Mouse (Mus musculus) myocyte (in vitro differentiated cells): ENCODE results near the gene Rab33b. TPM values are rescaled to one million over a fixed set of nuclear protein-coding genes. Genes with fewer than 3 reads are reported as not detected.
"Not testable (repeated sequence)": the region's sequence is repeated elsewhere in the genome, so short reads cannot be mapped to it uniquely, and the experiment has no call there.

Experiments used
- H3K27me3 ChIP-seq: one replicate; pipeline ENCODE4 v1.6.1; 2011; ENCODE audit not compliant: control insufficient read depth, insufficient read depth, insufficient read length
- H3K36me3 ChIP-seq: one replicate; pipeline ENCODE4 v1.6.1; 2011; ENCODE audit not compliant: control insufficient read depth, insufficient read depth
- H3K4me2 ChIP-seq: one replicate; pipeline ENCODE4 v1.6.1; 2011; ENCODE audit warnings: low read depth, control low read depth
- H3K4me3 ChIP-seq: one replicate; pipeline ENCODE4 v1.5.1; 2011; ENCODE audit warnings: mild to moderate bottlenecking, control low read depth, moderate library complexity
- H3K79me2 ChIP-seq: one replicate; pipeline ENCODE4 v1.6.1; 2011; ENCODE audit not compliant: control insufficient read depth, insufficient read depth
- H3ac ChIP-seq: one replicate; pipeline ENCODE4 v1.6.1; 2011; ENCODE audit not compliant: control insufficient read depth, insufficient read length
- CEBPB ChIP-seq: IDR thresholded peaks from 2 replicates; pipeline ENCODE4 v1.6.1; 2011; ENCODE audit warnings: mild to moderate bottlenecking, moderate library complexity; ENCODE audit not compliant: poor library complexity, insufficient read depth, severe bottlenecking
- E2F4 ChIP-seq: IDR thresholded peaks from one replicate; pipeline ENCODE4 v1.6.1; 2011; ENCODE audit warnings: mild to moderate bottlenecking, control low read depth, moderate library complexity; ENCODE audit not compliant: insufficient read depth
- MAX ChIP-seq: IDR thresholded peaks from one replicate; pipeline ENCODE4 v1.6.1; 2011; ENCODE audit warnings: low read depth, mild to moderate bottlenecking, control low read depth
- MYOD1 ChIP-seq, 3 experiments: IDR thresholded peaks; one replicate each; pipeline ENCODE4 v1.6.1; 2011; ENCODE audit warnings: control low read depth in 2 of 3, low read depth in 2 of 3, mild to moderate bottlenecking in 2 of 3, moderate library complexity in 1 of 3; ENCODE audit not compliant: insufficient read length in 2 of 3, control insufficient read depth in 1 of 3
- MYOG ChIP-seq, 3 experiments: IDR thresholded peaks; one replicate each; pipeline ENCODE4 v1.6.1; 2011; ENCODE audit warnings: control low read depth in 2 of 3, low read depth in 2 of 3, mild to moderate bottlenecking in 2 of 3; ENCODE audit not compliant: insufficient read length in 2 of 3, control insufficient read depth in 1 of 3, insufficient read depth in 1 of 3
- POLR2A ChIP-seq: IDR thresholded peaks from one replicate; pipeline ENCODE4 v1.6.1; 2011; ENCODE audit warnings: low read depth, mild to moderate bottlenecking, control low read depth, moderate library complexity; ENCODE audit not compliant: insufficient read length
- POLR2AphosphoS2 ChIP-seq: IDR thresholded peaks from one replicate; pipeline ENCODE4 v1.6.1; 2011; ENCODE audit warnings: low read depth, control low read depth; ENCODE audit not compliant: insufficient read length
- REST ChIP-seq: IDR thresholded peaks from one replicate; pipeline ENCODE4 v1.6.1; 2011; ENCODE audit warnings: mild to moderate bottlenecking, control low read depth, moderate library complexity; ENCODE audit not compliant: insufficient read depth, insufficient read length
- SRF ChIP-seq: IDR thresholded peaks from one replicate; pipeline ENCODE4 v1.6.1; 2011; ENCODE audit warnings: low read depth; ENCODE audit not compliant: control insufficient read depth, insufficient read length
- TCF12 ChIP-seq: IDR thresholded peaks from one replicate; pipeline ENCODE4 v1.6.1; 2011; ENCODE audit warnings: mild to moderate bottlenecking, control low read depth; ENCODE audit not compliant: poor library complexity, insufficient read depth, severe bottlenecking
- TCF3 ChIP-seq: IDR thresholded peaks from one replicate; pipeline ENCODE4 v1.6.1; 2011; ENCODE audit warnings: low read depth, control low read depth; ENCODE audit not compliant: insufficient read length
- USF1 ChIP-seq: IDR thresholded peaks from one replicate; pipeline ENCODE4 v1.6.1; 2011; ENCODE audit warnings: low read depth, mild to moderate bottlenecking, control low read depth, moderate library complexity
- polyA plus RNA-seq: library from polyadenylated mRNA; unstranded; fragments of >200 nt; fragmentation: generic; extraction: Trizol; gene quantifications from one replicate; pipeline ENCODE4 v1.2.1, GENCODE M21; 2012; ENCODE audit warnings: missing spikeins

The Rab33b gene
- 8.0 TPM for polyA plus RNA-seq

DNA sequence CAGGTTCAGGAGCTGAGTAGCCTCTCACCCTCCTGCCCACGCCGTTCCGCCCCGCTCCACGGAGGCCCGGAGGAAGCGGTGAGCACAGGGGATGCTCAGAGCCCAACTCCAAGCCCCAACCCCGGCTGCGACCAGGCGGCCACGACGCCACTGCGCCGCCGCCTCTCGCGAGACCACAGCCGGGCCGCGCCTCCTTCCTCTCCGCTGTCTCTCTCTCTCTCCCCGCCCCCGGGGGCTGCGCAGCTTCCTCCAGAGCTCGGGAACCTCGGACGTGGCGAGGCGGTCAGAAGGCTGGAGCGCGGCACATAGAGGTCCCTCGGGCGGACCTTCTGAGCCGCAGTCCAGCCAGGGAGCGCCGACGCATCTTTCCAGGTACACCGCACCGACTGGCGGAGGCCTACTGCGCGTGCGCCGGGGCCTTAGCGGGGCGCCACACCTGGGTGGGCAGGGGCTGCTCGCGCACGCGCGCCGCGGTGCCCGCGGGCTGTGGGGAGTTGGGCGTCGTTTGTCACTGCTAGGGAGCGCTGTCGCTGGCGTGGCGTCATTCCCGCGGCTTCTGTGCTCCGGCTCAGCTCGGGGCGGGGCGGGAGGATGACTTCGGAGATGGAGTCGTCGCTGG lies at the start of gene Rab33b:
Gene Rab33b (plus strand): TSS at position 180 of the 619 bp plus-strand sequence.
- no peaks in the 10 kb centered on the region for H3K36me3 ChIP-seq
- H3K27me3 ChIP-seq, result no peaks in the 10 kb centered on the region
- TF ChIP-seq TCF3 (no peak), REST (no peak), MAX (no peak), CEBPB (no peak), E2F4 (no peak), POLR2A (peak; percentile 86), POLR2AphosphoS2 (peak; percentile 95), MYOD1 (IDR thresholded peaks at IDR 0.05; ENCODE audit: control insufficient read depth in 1 of 3, insufficient read length in 2 of 3, low read depth in 2 of 3) (peak in 2 of 3 experiments; percentile 6 to 29), MYOG (IDR thresholded peaks at IDR 0.05; ENCODE audit: control insufficient read depth in 1 of 3, insufficient read depth in 1 of 3, insufficient read length in 2 of 3, low read depth in 2 of 3) (peak in 2 of 3 experiments; percentile 33 to 51), USF1 (no peak), SRF (no peak), TCF12 (no peak)
- peak within 1 kb of the TSS; percentile 79 for H3K4me3 ChIP-seq
- peak within 1 kb of the TSS; percentile 88 for H3K4me2 ChIP-seq
- peak within 1 kb of the TSS; percentile 49 for H3ac ChIP-seq
- peaks cover 37% of the 10 kb centered on the region for H3K79me2 ChIP-seq

DNA sequence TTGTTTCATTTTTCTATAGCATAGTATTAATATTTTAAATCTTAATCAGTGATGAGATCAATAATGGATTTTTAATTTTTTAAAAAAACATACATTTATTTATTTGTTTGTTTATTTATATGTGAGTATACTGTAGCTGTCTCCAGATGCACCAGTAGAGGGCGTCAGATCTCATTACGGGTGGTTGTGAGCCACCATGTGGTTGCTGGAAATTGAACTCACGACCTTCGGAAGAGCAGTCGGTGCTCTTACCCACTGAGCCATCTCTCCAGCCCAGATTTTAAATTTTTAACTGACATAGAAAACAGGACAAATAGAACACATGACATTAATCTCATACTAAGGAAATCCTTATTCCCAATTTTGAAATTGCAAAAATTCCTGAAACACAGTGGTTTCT lies 49.4 kb upstream of the Rab33b start:
- not testable (repeated sequence) for H3K36me3 ChIP-seq, H3ac ChIP-seq, H3K4me3 ChIP-seq, H3K27me3 ChIP-seq, H3K4me2 ChIP-seq
- peaks cover 95% of the 10 kb centered on the region for H3K79me2 ChIP-seq

DNA sequence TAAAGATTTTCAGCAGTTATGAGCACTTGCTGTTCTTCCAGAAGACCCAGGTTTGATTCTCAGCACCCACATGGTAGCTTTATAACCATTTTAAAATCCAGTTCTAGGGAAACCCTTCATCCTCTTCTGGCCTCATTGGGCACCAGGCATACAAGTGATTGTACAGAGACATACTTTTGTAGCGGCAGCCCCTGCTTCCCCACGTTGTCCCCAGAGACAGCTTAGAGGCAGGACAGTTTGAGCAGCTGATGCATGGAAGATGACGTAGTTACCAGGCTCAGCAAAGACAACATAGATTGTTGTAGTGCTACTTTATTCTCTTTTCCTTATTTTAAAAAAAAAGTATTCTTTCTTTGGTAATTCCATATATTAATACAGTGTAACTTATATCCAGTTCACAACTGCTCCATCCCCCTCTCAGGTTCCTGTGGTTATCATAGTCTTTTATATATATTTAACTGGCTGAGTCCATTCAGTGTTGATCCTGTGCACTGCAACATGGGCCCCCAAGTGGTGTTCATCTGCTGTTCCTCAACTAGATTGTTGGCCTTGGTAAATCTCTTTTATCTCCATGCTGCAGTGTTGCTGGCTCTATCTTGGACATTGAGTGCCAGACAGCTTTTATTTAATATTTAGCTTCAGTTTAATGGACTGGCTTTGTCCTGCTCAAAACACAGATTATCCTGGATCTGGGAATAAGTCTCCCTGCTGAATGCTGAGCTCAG lies 48.7 kb upstream of the Rab33b start:
- no peak overlapping the region for H3ac ChIP-seq
- peaks cover 9% of the 10 kb centered on the region for H3K36me3 ChIP-seq
- TF ChIP-seq POLR2A (no peak), POLR2AphosphoS2 (no peak), MAX (no peak), E2F4 (no peak), USF1 (no peak)
- H3K27me3 ChIP-seq, result no peaks in the 10 kb centered on the region
- no peak overlapping the region for H3K4me2 ChIP-seq
- H3K4me3 ChIP-seq, result no peak overlapping the region
- H3K79me2 ChIP-seq, result peaks cover 93% of the 10 kb centered on the region

DNA sequence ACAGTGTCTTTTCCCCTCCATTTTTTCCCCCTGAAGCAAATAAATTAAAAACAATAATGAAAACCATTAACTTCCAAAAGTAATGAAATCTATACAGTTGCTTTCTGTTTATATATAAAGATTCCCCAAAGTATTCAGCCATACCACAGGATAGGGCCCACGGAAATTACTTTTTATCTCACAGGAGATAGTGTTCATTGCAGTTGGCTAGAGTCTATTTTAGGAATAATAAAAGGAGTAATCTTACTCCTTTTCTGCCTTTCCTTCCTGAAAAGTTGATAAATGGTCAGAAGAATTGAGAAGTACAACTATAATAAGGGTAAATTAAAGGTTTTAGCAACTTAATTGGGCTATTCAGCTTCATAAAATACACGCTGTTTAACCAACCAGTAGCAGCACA lies 15.2 kb upstream of the Rab33b start:
- no peak overlapping the region for H3K4me3 ChIP-seq
- H3K79me2 ChIP-seq, result no peaks in the 10 kb centered on the region
- H3K27me3 ChIP-seq, result no peaks in the 10 kb centered on the region
- TF ChIP-seq REST (no peak), USF1 (no peak), CEBPB (no peak), MAX (no peak), MYOG (IDR thresholded peaks at IDR 0.05; ENCODE audit: control insufficient read depth in 1 of 3, insufficient read depth in 1 of 3, insufficient read length in 2 of 3, low read depth in 2 of 3) (no peak), TCF3 (no peak), E2F4 (no peak), TCF12 (no peak), SRF (no peak), POLR2A (no peak), MYOD1 (IDR thresholded peaks at IDR 0.05; ENCODE audit: control insufficient read depth in 1 of 3, insufficient read length in 2 of 3, low read depth in 2 of 3) (no peak), POLR2AphosphoS2 (no peak)
- H3ac ChIP-seq, result no peak overlapping the region
- H3K36me3 ChIP-seq, result peaks cover 82% of the 10 kb centered on the region
- H3K4me2 ChIP-seq, result no peak overlapping the region

DNA sequence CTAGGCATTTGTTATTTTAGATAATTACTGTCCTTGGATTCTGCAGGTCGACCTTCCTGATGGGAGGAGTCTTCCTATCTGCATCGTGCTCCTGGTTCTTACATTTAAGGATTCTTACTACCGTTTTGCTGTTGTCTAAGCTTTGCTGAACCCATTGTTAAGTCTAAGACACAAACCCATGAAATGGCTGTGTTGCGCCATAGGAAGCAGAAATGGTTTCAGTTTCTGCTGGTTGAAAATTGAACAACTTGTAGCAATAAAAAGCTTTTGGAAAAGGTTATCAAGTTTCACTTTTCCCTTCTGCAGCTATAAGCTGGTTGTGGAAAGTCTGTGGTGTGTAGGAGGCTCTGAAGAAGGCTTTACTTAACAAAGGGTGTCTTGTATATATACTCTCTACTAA lies 8.0 kb upstream of the Rab33b start:
- Histone ChIP-seq H3K79me2 (no peaks in the 10 kb centered on the region), H3ac (no peak overlapping the region), H3K36me3 (peaks cover 27% of the 10 kb centered on the region), H3K27me3 (no peaks in the 10 kb centered on the region), H3K4me3 (no peak overlapping the region), H3K4me2 (no peak overlapping the region)
- no peak for TF ChIP-seq MYOD1 (IDR thresholded peaks at IDR 0.05; ENCODE audit: control insufficient read depth in 1 of 3, insufficient read length in 2 of 3, low read depth in 2 of 3)
- no peak for TF ChIP-seq MAX
- no peak for TF ChIP-seq TCF12
- TF ChIP-seq MYOG (IDR thresholded peaks at IDR 0.05; ENCODE audit: control insufficient read depth in 1 of 3, insufficient read depth in 1 of 3, insufficient read length in 2 of 3, low read depth in 2 of 3), result no peak
- TF ChIP-seq CEBPB, result no peak
- TF ChIP-seq POLR2A, result no peak
- TF ChIP-seq USF1, result no peak
- no peak for TF ChIP-seq E2F4
- no peak for TF ChIP-seq REST
- no peak for TF ChIP-seq POLR2AphosphoS2
- TF ChIP-seq TCF3, result no peak
